Mouse (Mus musculus) left cerebral cortex, adult 9 months (tissue): ENCODE results near the gene Alox5ap.
A peak's percentile ranks its signal among the peaks of the same experiment; 100 is the strongest.

Experiments used
- DNase-seq, 2 experiments: peaks; one replicate each; pipeline ENCODE4 v3.0.0; 2022; ENCODE audit warnings: low spot score in 2 of 2

Alox5ap gene

DNA sequence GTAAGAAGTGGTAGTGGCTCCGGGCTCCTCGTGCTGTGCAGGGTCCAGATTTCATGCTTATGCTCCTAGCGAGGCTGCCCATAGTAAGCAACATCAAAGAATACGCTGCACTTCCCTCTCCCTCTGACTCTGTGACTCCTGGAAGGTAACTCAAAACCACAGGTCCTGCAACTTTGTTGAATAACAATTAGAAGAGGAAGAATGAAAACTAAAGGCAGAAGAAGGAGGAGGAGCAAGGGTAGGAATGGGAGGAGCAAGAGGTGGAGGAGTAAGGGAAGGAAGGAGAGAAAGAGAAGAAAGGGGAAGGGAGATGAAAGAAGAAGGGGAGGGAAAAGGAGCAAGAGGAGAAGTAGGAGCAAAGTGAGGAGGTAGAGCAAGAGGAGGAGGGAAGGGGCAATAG, at the start of gene Alox5ap:
Gene Alox5ap, plus strand, starts transcription at position 363 of the 400 bp plus-strand sequence.
- DNase-seq: no peak

DNA sequence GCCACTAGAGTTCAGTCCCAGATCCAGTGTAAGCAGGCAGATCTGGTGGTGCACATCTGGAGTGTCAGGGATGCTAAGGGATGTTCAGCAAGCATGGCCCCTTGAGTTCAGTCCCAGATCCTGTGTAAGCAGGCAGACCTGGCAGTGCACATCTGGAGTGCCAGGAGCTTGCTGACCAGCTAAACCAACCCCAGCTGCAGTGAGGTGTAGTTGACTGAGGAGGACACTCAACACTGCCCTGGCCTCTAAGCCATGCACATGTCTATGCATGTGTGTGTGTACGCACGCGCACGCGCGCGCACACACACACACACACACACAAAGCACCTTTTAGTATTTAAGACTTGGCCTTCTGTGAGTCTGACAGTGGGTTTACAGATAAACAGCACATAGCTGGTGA, 49.0 kb upstream of the Alox5ap start:
- no peak for DNase-seq

DNA sequence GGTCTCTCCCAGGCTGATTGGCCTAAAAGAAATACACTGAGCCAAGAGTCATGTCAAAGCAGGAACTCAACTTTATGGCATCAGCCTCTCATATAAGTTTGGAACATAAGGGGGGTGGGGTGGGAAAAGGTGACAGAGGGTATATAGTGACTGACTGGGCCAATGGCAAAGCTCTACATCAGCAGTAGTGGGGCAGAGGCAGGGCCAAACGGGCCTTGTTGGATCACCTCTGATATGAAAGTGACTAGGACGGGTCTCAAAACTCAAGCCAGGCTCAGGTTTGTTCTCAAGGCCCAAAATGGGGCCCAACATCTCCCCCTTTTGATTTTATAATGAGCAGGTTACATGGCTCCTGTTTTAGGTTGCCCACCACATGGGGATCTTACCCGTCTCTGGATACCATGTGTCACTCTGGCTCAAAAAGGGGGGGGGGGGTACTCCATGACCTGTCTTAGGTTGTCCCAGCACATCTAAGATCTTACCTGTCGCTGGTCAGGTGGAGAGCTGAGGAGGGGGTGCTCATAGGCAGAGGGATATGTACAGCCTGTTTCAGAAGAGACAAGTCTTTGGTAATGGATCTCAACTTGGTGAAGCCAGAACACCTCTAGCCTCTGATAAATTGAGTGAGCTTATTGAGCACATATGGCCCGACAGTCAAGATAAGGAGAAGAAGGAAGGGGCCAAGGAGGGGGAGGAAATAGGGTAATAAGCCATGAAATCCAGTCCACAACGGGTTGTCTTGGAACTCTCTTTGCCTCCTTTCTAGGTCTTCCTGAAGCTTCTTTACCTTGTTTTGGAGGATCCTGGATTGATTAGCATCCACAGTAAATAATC, 46.8 kb upstream of the Alox5ap start:
- no peak for DNase-seq

DNA sequence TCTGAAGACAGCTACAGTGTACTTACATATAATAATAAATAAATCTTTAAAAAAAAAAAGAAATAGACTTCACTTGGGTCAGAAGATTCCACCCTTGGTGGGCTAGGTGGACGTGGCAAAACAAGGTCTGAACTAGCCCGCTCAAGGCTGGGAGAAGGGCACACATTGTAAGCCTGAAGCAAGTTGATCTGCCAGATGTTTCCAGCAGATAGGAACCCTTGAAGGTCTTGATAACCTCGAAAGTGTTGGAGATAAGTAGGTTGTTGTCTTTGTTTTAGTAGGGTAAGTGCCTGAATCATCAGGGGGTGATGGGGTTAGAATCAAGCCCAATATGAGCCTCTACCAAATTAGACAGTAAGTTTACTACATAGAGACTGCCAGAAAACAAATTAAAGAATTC, 45.1 kb upstream of the Alox5ap start:
- DNase-seq: no peak

DNA sequence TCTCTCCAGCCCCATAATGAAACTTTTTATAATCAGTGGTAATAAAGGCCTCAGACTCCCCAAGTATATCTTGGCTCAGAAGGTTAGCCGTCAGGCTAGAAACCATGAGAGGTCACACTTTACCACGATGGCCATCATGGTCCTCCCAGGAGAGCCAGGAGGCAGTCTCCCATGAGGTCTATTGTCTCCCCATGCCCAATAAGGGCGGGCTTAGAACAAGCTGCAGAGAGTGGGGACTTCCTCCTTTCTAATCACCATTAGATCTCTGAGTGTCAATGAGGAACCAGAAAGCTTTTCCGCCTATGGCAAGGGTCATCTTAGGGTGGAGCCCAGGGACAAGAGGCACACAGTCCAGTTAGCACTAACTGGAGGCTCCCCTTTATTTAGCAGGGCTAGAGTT, 43.2 kb upstream of the Alox5ap start:
- DNase-seq: no peak

DNA sequence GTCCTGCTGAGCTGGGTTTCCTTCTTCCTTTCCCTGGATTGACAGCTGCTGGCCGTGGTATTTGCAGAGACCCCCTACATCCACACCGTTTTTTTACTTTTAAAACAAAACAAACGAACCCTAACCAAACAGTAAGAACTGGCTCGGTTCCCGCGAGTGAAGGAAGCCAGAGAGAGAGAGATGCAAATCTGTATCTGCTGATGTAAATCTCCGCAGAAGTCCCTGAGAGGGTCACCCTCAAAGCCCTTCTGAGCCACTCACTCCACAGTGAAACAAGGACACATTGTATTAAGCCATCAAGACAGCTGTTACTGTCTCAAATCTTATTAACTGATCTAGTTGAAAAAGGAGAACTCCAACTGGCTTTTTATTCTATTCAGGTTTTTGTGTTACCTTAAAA, 39.9 kb upstream of the Alox5ap start:
- no peak for DNase-seq

DNA sequence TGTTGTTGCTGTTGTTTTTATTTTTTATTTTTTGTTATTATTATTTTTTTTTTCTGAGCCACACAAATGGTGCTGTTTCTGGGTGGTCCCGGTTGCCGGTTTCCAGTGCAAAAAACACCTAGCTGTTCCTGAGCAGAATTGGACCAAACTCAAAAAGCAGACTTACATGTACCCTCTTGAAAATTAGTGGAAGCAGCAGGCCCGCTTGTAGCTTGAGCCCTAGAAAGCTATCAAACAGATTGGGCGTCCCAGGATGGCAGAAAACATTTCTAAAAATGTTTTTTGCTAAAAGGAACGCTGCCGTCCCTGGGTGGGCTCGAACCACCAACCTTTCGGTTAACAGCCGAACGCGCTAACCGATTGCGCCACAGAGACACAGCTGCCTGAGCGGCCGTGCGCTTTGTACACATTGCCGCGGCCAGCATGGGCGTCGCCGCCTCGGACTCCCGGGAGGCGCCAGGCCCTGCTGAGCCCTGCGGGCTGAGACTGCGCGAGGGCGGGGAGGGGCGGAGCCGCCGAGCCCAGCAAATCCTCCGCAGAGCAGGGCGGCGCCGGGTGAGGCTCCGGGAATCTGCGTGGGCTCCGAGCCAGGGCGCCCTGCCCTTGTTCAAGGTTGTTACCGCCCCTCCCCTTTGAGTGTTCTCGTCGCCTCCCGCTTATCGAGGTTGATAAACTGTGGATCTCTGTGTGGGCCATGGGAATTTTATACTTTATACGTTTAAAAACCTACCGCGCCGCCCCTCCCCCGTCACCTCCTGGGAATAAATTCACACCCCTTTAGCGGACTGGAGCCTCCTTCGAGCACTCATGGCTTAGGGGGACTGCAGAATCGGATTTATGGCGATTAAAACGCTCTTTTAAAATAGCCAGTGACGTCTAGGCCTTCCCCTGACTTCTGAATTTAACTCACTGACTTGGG, 35.6 kb upstream of the Alox5ap start:
- peak; percentile 91 to 98 for DNase-seq

DNA sequence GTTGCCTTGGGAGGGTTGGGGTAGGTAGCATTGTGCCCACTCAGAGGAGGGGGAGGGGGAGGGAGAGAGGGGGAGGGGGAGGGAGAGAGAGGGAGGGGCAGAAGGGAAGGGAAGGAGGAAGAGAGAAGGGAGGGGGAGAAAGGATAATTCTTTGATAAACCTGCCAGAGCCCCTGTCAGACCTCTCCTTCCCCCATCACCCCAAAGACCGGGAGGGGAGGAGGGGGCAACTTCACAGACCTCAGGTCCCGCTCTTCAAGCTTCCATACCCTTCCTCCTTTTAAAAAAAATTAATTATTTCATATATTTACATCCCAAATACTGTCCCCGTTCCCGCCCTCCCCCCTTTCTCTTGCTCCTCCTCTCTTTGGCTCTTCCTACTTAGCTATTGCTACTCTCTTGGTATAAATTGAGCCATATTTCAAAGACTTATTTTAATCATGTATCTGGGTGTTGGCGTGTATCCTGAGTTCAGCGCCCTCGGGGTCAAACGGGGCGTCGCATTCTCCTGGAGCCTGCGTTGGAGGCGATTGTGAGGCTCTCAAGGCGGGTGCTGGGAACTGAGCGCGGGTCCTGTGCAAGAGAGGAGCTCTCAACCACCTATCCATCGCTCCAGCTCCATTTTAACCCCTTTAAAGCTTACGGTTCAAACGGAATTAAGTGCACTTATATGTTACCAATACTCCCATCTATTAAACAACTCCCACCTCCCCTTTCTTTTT, 34.8 kb upstream of the Alox5ap start:
- no peak for DNase-seq

DNA sequence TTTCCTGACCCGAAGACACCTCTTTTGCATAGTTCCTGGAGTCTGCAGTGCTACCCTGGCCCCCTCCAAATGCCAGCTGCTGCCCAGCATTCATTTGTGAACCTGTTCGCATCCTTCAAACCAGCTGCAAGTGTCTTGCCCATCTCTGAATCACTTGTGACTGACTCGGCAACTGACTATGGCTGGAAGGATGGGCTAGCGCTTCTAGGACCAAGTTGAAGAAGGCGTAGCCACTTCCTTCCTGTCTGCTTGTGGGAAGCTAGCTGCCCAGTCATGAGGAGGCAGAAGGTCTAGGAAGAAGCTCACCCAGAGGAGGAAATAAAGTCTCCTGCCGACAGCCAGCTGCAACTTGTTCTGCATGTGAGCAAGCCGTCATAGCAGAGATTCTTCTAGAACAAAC, 29.6 kb upstream of the Alox5ap start:
- no peak for DNase-seq

DNA sequence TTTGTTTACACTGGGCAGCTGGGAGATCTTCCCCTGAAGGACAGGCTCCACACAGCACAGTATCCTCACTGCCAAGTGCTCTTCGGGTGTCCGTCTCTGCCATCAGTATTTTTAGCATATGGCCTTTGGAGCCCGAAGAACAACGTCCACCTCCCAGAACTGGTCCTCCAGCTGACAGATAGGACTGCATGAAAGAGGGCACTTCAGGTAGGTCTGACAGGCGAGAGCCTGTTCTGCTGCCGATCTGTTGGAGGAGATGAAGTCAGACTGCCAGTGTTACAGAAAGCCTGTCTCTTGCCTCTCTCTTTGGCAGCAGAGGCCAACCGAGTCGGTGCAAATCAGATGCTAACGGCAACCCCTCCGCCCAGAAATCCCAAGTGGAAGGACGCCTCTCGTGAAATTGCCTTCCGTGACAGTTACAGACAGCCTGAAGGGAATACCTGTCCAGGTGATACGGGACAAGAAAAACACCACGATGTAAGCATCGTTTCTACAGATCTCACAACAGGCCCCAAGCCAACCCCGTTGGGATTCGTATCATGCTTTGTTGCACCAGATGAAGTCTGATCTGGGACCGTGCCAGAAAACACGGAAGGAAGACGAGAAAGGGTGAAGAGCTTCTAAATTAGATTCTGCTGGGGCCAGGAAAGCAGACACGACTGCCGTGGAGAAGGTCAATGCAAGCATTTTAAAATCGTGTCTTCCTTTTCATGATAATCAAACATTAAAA, 27.2 kb upstream of the Alox5ap start:
- DNase-seq: no peak

DNA sequence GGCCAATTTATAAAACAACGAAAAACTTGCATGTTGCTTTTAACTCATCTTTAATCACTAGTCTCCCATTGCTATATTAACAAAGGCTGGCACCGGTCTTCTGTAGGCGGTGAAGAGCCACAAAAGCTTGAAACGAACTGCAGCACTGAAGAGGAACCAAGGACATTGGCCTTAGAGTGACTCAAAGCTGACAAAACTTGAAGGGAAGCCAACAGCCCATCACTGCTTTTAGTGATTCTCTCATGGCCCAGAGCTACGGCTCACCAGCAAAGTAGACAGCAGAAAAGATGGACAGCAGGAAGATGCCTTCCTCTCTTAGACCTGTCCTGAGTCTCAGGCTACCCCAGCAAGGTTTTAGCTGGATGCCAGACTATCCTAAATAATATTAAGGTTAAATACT, 22.1 kb upstream of the Alox5ap start:
- DNase-seq: no peak

DNA sequence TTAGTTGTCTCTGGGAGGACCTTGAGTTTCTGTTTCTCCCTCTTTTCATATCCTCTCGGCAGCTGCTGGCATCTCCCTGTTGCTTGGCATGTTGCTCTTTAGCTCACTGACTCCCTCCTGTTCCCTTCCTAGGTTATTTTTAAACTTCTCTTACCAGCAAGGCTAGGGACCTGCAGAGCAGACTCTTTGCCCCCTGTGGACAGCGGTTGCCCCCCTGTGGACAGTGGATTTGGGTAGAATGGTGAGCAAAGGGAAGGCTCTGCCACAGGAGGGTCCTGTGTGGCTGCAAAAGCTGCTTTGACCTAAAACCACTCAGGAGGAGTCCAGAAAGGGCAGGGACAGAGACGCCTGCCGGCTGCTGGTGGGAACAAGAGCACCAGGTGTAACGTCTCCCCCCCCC, 21.5 kb upstream of the Alox5ap start:
- DNase-seq: no peak

DNA sequence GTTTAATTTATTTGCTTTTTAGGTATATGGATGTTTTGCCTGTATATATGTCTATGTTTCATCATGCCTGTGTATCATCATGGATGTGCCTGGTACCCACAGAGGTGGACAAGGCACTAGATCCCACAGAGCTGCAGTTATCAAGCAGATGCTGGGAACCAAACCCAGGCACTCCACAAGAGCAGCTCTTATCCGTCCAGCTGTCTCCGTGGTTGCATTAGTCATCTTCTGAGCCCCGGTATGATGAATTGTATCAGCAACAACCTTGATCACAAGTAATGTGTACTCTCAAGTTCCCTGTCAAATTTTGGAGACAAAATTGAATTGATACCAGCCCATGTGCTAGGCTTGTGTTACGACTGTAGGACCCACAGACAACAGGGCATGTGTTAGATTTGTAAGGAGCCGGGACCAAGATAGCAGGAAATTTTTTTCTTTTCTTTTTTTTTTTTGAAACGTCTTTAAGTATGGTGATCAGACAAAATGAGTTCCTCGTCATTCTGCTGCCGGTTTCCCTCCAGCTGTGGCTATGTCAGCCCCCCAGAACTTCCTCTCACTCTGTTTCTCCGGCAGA, 19.1 kb upstream of the Alox5ap start:
- no peak for DNase-seq

DNA sequence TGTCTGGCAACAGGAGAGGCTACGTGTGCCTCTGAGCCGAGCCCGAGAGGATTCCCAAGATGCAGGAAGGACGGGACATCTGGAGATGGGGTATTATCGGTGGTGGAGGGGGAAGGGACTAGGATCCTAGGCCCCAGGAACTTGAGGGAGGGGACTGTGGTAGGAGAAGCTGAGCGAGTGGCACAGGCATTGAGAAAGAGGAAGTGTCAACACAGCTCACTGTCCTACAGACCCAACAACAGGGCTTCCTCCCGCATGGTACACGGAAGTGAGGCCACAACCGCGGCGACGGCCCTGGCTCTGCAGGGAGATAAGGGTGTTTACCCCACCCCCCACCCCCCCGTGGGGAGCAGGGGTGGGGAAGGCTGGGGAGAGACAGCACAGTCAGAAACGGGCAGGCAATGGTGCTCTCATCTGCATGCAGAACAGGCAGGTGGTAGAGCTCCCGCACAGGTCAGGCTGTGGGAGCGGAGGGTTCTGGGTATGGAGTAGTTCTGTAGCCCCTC, 18.5 kb upstream of the Alox5ap start:
- no peak for DNase-seq

DNA sequence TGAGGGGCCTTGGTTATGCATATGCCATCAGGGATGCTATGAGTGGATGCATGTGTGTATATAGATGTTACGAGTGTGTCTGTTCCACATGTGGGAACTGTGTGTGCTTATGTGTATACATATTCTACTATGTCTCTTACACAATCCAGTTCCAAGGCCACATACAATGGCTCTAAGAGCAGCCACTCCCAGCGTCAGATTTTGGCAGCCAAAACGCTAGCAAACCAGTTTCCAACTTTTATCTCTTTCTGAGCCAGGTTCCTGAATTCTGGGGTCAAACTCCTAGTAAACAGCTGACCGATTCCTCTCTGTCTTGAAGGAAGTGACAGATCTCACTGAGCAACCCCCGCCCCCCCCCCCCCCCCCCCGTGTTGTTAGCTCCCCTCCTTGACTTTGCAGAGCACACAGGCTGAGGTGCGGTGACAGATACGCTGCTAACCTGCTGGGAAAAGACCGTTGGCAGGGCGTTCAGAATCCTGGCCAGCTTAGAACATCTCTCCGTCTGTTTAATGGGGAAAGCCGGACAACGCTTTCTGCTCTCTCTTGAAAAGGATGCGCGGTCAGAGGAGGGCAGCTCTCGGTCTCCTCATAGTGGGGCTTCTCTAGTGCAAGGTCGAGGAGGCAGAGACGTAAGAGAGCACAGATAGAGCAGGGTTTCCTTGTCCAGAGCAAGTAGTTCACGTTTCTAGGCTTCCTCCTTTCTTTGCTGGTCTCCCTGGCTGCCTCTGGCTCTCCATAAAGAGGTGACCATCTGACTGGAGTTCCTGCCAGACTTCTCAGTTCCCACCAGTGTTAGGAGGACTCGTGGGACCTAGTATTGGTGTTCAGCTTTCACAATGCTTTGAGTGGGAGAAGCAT, 17.3 kb upstream of the Alox5ap start:
- DNase-seq: no peak

DNA sequence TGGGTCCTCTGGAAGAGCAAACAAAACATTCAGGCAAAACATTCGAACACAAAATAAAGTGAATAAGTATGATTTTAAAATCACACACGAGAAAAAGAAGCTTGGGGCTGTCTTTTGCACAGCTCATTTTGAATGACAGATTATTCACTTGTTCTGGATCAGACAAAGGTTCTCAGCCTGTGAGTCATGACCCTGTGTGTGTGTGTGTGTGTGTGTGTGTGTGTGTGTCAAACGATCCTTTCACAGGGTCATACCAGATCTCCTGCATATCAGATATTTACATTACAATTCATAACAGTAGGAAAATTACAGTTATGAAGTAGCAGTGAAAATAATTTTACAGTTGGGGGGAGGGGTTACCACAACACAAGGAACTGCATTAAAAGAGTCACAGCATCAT, 12.3 kb upstream of the Alox5ap start:
- no peak for DNase-seq

DNA sequence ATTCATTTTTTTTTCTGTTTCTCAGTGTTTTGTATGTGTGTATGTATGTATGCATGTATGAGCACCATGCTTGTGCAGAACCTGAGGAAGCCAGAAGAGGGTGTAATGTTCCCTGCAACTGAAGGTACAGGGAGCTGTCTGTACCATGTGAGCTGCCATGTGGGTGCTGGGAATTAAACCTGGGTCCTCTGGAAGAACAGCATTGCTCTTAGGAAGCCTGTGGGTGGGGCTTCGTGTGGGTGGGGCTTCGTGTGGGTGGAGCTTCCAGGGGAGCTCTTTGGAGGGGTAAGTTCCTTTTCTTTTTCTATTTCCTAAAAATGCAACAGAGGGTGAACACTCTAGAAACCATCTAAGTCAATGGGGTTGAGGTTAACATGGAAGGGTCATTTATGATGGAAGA, 11.1 kb upstream of the Alox5ap start:
- no peak for DNase-seq

DNA sequence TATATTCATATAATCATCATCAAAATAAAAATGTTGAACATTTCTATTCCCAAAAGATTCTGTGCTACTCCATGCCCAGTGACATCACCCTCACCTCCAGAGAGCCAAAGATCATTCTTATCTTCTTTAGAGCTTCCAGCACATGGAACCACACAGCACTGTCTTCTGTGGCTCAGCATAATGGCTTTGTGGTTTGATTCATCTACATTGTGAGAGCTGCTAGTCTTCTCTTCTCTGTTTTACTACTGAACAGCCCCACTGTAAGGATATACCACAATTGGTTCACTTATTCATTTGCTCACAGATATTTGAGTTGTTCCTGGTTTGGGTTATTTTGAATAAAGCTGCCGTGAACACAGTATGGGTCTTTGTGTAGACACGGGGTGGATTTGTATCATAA, 9.0 kb upstream of the Alox5ap start:
- no peak for DNase-seq

DNA sequence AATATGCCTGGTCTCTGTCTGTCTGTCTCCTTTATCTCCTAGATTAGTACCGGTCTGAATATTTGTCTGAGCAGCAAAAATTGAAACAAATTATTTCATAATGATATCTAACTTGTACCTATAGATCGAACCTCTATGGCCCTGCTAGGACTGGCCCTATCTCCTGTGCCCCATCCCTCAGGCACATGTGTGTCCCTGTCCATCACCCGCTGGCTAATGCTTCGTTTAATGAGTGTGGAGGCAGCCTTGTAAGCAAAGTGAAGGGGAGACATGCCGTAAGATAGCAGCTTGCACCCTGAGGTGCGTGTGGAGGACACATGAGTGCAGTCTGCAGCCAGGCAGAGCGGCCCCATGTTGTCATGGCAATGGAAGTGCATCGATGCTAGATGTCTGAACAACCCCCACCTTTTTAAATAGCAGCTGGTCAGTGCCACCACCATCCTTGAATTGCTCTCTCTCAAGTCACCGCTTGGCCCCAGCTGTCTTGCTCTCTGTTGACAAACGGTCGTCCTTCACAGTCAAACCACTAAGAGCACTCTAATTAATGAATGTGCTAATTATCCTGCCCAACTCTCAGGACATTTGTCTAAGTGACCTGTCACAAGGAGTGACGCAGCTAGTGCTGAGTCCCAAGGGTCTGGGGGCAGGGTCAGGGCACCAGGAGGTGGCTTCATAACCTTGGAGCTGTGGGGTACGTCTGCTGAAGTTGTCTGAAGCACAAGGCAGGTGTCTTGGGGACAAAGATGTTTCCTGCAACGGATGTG, 6.9 kb upstream of the Alox5ap start:
- DNase-seq: no peak
